Mouse (Mus musculus): ENCODE data around the gene Creb3l2. TPM values are rescaled to one million over a fixed set of nuclear protein-coding genes. Genes with fewer than 3 reads are reported as not detected.

Creb3l2 gene
- polyA plus RNA-seq, 1 experiment from 2014 or later: 12.9 TPM

GRCm38 (mm10) chr6:37329376-37329775 is 112.6 kb downstream of the Creb3l2 start:
- H3K27ac ChIP-seq (ENCODE audit: low read depth, low read length): no peak overlapping the region
- H3K4me2 ChIP-seq: no peak overlapping the region
- H3K4me3 ChIP-seq (ENCODE audit: low read depth, low read length): no peak overlapping the region
- H3K9me3 ChIP-seq (ENCODE audit: control insufficient read depth, low read length): no peaks in the 10 kb centered on the region
- 70% methylated on average over 3 of the region's 3 CpGs for WGBS
- ATAC-seq (replicated peaks; ENCODE audit: low FRiP score): no peak
- no peaks in the 10 kb centered on the region for H3K27me3 ChIP-seq (replicated peaks; ENCODE audit: control insufficient read depth, insufficient read depth, low read length)
- DNase-seq (ENCODE audit: low spot score): no peak
- no peaks in the 10 kb centered on the region for H3K4me1 ChIP-seq (replicated peaks; ENCODE audit: control insufficient read depth, insufficient read depth, low read length)
- peaks cover 3% of the 10 kb centered on the region for H3K36me3 ChIP-seq (ENCODE audit: control insufficient read depth, insufficient read depth, low read length)
- no peak overlapping the region for H3K9ac ChIP-seq (ENCODE audit: low read depth, low read length)

- Histone ChIP-seq H3K4me2 (no peak overlapping the region), H3K27me3 (replicated peaks; ENCODE audit: control insufficient read depth, insufficient read depth, low read length) (no peaks in the 10 kb centered on the region), H3K36me3 (ENCODE audit: control insufficient read depth, insufficient read depth, low read length) (peaks cover 3% of the 10 kb centered on the region), H3K4me3 (ENCODE audit: low read depth, low read length) (no peak overlapping the region), H3K9ac (ENCODE audit: low read depth, low read length) (no peak overlapping the region), H3K27ac (ENCODE audit: low read depth, low read length) (no peak overlapping the region), H3K4me1 (replicated peaks; ENCODE audit: control insufficient read depth, insufficient read depth, low read length) (no peaks in the 10 kb centered on the region), H3K9me3 (ENCODE audit: control insufficient read depth, low read length) (no peaks in the 10 kb centered on the region)
- ATAC-seq (replicated peaks; ENCODE audit: low FRiP score): no peak
- WGBS: 63% methylated on average over 7 of the region's 7 CpGs
- no peak for DNase-seq (ENCODE audit: low spot score)
These were observed 113.3 kb downstream of the Creb3l2 start for GRCm38 (mm10) chr6:37328671-37329070.

GRCm38 (mm10) chr6:37327519-37327918 is 114.4 kb downstream of the Creb3l2 start:
- H3K4me1 ChIP-seq (replicated peaks; ENCODE audit: control insufficient read depth, insufficient read depth, low read length): no peaks in the 10 kb centered on the region
- H3K9ac ChIP-seq (ENCODE audit: low read depth, low read length): no peak overlapping the region
- no peak overlapping the region for H3K4me3 ChIP-seq (ENCODE audit: low read depth, low read length)
- 60% methylated on average over 6 of the region's 6 CpGs for WGBS
- ATAC-seq (replicated peaks; ENCODE audit: low FRiP score) (no peak), DNase-seq (ENCODE audit: low spot score) (no peak)
- peaks cover 3% of the 10 kb centered on the region for H3K36me3 ChIP-seq (ENCODE audit: control insufficient read depth, insufficient read depth, low read length)
- H3K4me2 ChIP-seq: no peak overlapping the region
- H3K9me3 ChIP-seq (ENCODE audit: control insufficient read depth, low read length): no peaks in the 10 kb centered on the region
- no peaks in the 10 kb centered on the region for H3K27me3 ChIP-seq (replicated peaks; ENCODE audit: control insufficient read depth, insufficient read depth, low read length)
- H3K27ac ChIP-seq (ENCODE audit: low read depth, low read length): no peak overlapping the region

- no peak overlapping the region for H3K27ac ChIP-seq (ENCODE audit: low read depth, low read length)
- no peak overlapping the region for H3K4me2 ChIP-seq
- no peaks in the 10 kb centered on the region for H3K27me3 ChIP-seq (replicated peaks; ENCODE audit: control insufficient read depth, insufficient read depth, low read length)
- no peak overlapping the region for H3K4me3 ChIP-seq (ENCODE audit: low read depth, low read length)
- H3K9me3 ChIP-seq (ENCODE audit: control insufficient read depth, low read length): no peaks in the 10 kb centered on the region
- peaks cover 3% of the 10 kb centered on the region; the same call in 1 of the 2 replicates for H3K36me3 ChIP-seq (ENCODE audit: control insufficient read depth, insufficient read depth, low read length)
- H3K9ac ChIP-seq (ENCODE audit: low read depth, low read length): no peak overlapping the region
- H3K4me1 ChIP-seq (replicated peaks; ENCODE audit: control insufficient read depth, insufficient read depth, low read length): no peaks in the 10 kb centered on the region
- ATAC-seq (replicated peaks; ENCODE audit: low FRiP score) (no peak), DNase-seq (ENCODE audit: low spot score) (no peak)
- WGBS: 62% methylated on average over 8 of the region's 8 CpGs
These were observed 115.4 kb downstream of the Creb3l2 start for GRCm38 (mm10) chr6:37326603-37326955.

GRCm38 (mm10) chr6:37325906-37326602 is 115.9 kb downstream of the Creb3l2 start:
- DNase-seq (ENCODE audit: low spot score): no peak
- no peak overlapping the region for H3K4me3 ChIP-seq (ENCODE audit: low read depth, low read length)
- no peak for ATAC-seq (replicated peaks; ENCODE audit: low FRiP score)
- no peak overlapping the region for H3K4me2 ChIP-seq
- no peak overlapping the region for H3K27ac ChIP-seq (ENCODE audit: low read depth, low read length)
- no peak overlapping the region for H3K9ac ChIP-seq (ENCODE audit: low read depth, low read length)
- no peaks in the 10 kb centered on the region for H3K27me3 ChIP-seq (replicated peaks; ENCODE audit: control insufficient read depth, insufficient read depth, low read length)
- no peaks in the 10 kb centered on the region for H3K4me1 ChIP-seq (replicated peaks; ENCODE audit: control insufficient read depth, insufficient read depth, low read length)
- WGBS: 90% methylated on average over 9 of the region's 9 CpGs
- no peaks in the 10 kb centered on the region for H3K9me3 ChIP-seq (ENCODE audit: control insufficient read depth, low read length)
- H3K36me3 ChIP-seq (ENCODE audit: control insufficient read depth, insufficient read depth, low read length): peaks cover 3% of the 10 kb centered on the region; the same call in 1 of the 2 replicates

GRCm38 (mm10) chr6:37325076-37325475 is 116.9 kb downstream of the Creb3l2 start:
- ATAC-seq (replicated peaks; ENCODE audit: low FRiP score): no peak
- no peak overlapping the region for H3K4me2 ChIP-seq
- no peak overlapping the region for H3K27ac ChIP-seq (ENCODE audit: low read depth, low read length)
- no peaks in the 10 kb centered on the region for H3K4me1 ChIP-seq (replicated peaks; ENCODE audit: control insufficient read depth, insufficient read depth, low read length)
- peaks cover 3% of the 10 kb centered on the region; the same call in 1 of the 2 replicates for H3K36me3 ChIP-seq (ENCODE audit: control insufficient read depth, insufficient read depth, low read length)
- H3K9me3 ChIP-seq (ENCODE audit: control insufficient read depth, low read length): no peaks in the 10 kb centered on the region
- DNase-seq (ENCODE audit: low spot score): no peak
- WGBS: 78% methylated on average over 3 of the region's 3 CpGs
- H3K4me3 ChIP-seq (ENCODE audit: low read depth, low read length): no peak overlapping the region
- H3K9ac ChIP-seq (ENCODE audit: low read depth, low read length): no peak overlapping the region
- H3K27me3 ChIP-seq (replicated peaks; ENCODE audit: control insufficient read depth, insufficient read depth, low read length): no peaks in the 10 kb centered on the region

- H3K27ac ChIP-seq (ENCODE audit: low read depth, low read length): no peak overlapping the region
- DNase-seq (ENCODE audit: low spot score) (no peak), ATAC-seq (replicated peaks; ENCODE audit: low FRiP score) (no peak)
- 85% methylated on average over 7 of the region's 7 CpGs for whole genome bisulfite sequencing
- no peaks in the 10 kb centered on the region for H3K36me3 ChIP-seq (ENCODE audit: control insufficient read depth, insufficient read depth, low read length)
- no peaks in the 10 kb centered on the region for H3K9me3 ChIP-seq (ENCODE audit: control insufficient read depth, low read length)
- no peak overlapping the region for H3K9ac ChIP-seq (ENCODE audit: low read depth, low read length)
- no peak overlapping the region for H3K4me3 ChIP-seq (ENCODE audit: low read depth, low read length)
- H3K4me2 ChIP-seq: no peak overlapping the region
- no peaks in the 10 kb centered on the region for H3K4me1 ChIP-seq (replicated peaks; ENCODE audit: control insufficient read depth, insufficient read depth, low read length)
- no peaks in the 10 kb centered on the region for H3K27me3 ChIP-seq (replicated peaks; ENCODE audit: control insufficient read depth, insufficient read depth, low read length)
These were observed 119.3 kb downstream of the Creb3l2 start for GRCm38 (mm10) chr6:37322641-37323040.

GRCm38 (mm10) chr6:37322088-37322487 is 119.9 kb downstream of the Creb3l2 start:
- ATAC-seq (replicated peaks; ENCODE audit: low FRiP score): no peak

GRCm38 (mm10) chr6:37317904-37318303 is 124.0 kb downstream of the Creb3l2 start:
- no peaks in the 10 kb centered on the region for H3K4me1 ChIP-seq (replicated peaks; ENCODE audit: control insufficient read depth, insufficient read depth, low read length)
- DNase-seq (ENCODE audit: low spot score): no peak
- no peaks in the 10 kb centered on the region for H3K27me3 ChIP-seq (replicated peaks; ENCODE audit: control insufficient read depth, insufficient read depth, low read length)
- no peaks in the 10 kb centered on the region for H3K36me3 ChIP-seq (ENCODE audit: control insufficient read depth, insufficient read depth, low read length)
- ATAC-seq (replicated peaks; ENCODE audit: low FRiP score): no peak
- H3K4me2 ChIP-seq: no peak overlapping the region
- no peak overlapping the region for H3K9ac ChIP-seq (ENCODE audit: low read depth, low read length)
- H3K4me3 ChIP-seq (ENCODE audit: low read depth, low read length): no peak overlapping the region
- 79% methylated on average over 5 of the region's 5 CpGs for WGBS
- H3K9me3 ChIP-seq (ENCODE audit: control insufficient read depth, low read length): no peaks in the 10 kb centered on the region
- no peak overlapping the region for H3K27ac ChIP-seq (ENCODE audit: low read depth, low read length)

More at GRCm38 (mm10) chr6:37322088-37322487, 119.9 kb downstream of the Creb3l2 start:
- Histone ChIP-seq H3K36me3 (ENCODE audit: control insufficient read depth, insufficient read depth, low read length) (no peaks in the 10 kb centered on the region), H3K4me2 (no peak overlapping the region), H3K9ac (ENCODE audit: low read depth, low read length) (no peak overlapping the region), H3K27me3 (replicated peaks; ENCODE audit: control insufficient read depth, insufficient read depth, low read length) (no peaks in the 10 kb centered on the region), H3K4me3 (ENCODE audit: low read depth, low read length) (no peak overlapping the region), H3K27ac (ENCODE audit: low read depth, low read length) (no peak overlapping the region), H3K9me3 (ENCODE audit: control insufficient read depth, low read length) (no peaks in the 10 kb centered on the region), H3K4me1 (replicated peaks; ENCODE audit: control insufficient read depth, insufficient read depth, low read length) (no peaks in the 10 kb centered on the region)
- DNase-seq (ENCODE audit: low spot score): no peak
- 84% methylated on average over 9 of the region's 9 CpGs for WGBS
